In the genomic region with DNA sequence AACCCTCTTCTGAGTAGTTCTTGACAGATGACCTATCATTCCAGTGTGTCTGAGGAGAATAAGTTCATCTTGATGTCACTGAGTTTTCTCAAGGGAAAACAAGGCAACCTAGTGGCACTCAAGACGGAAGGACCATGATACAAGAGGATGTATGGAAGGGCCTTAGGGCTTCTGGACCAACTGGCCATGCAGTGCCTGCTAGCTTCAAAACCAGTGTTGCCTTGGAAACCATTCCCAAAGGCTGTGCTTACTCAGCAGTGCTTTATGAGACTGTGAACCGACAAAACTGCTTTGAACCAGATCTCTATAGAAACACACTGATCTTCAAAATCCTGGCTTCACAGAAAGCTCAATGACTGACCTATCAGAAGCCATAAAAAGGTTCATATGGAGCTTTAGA, we compare ENCODE assay signal across 20 mouse cellular contexts. TPM values are rescaled to one million over a fixed set of nuclear protein-coding genes. Genes with fewer than 3 reads are reported as not detected.
DNase-seq lines count a peak whose midpoint lies in the region; ATAC-seq and TF ChIP-seq lines count a peak whose summit lies in the region.
"Had no signal": no experiment of that assay in that cellular context is flagged by ENCODE, and none has a peak within 500 bp of the region (broad histone marks: within the 10 kb centered on the region; RNA-seq: fewer than 3 reads in every experiment).

No protein-coding gene starts in this region.

- no peak overlapping the region for H3K9ac ChIP-seq in hindbrain, embryonic 15.5 days
- no peak overlapping the region for H3K9ac ChIP-seq in hindbrain, embryonic 11.5 days (ENCODE audit: low read depth, low read length)
- H3K9ac ChIP-seq in midbrain, postnatal 0 days (replicated peaks; ENCODE audit: low read length, poor library complexity, severe bottlenecking): no peak overlapping the region
- H3K9ac ChIP-seq in midbrain, embryonic 13.5 days (replicated peaks): no peak overlapping the region
- H3K9ac ChIP-seq: hindbrain, embryonic 14.5 days had no signal

- H3K27ac ChIP-seq in hindbrain, embryonic 15.5 days (replicated peaks): peak overlapping the region; percentile 52; the same call in 1 of the 2 replicates
- H3K27ac ChIP-seq in hindbrain, embryonic 11.5 days (ENCODE audit: low read depth, low read length): no peak overlapping the region
- H3K27ac ChIP-seq in midbrain, postnatal 0 days (ENCODE audit: low read depth, low read length): 0 out of 2 replicates have a peak overlapping the region, but pooled peaks have one; percentile 32
- H3K27ac ChIP-seq in midbrain, embryonic 13.5 days: no peak overlapping the region
- H3K27ac ChIP-seq: embryonic facial prominence, embryonic 10.5 days; gastrocnemius, adult 2 months; hindbrain, embryonic 14.5 days had no signal

- H3K4me1 ChIP-seq in hindbrain, embryonic 15.5 days (replicated peaks): no peaks in the 10 kb centered on the region
- no peaks in the 10 kb centered on the region for H3K4me1 ChIP-seq in hindbrain, embryonic 11.5 days (replicated peaks; ENCODE audit: control insufficient read depth, insufficient read depth, low read length)
- H3K4me1 ChIP-seq in midbrain, postnatal 0 days (ENCODE audit: insufficient read depth, low read length): no peaks in the 10 kb centered on the region
- H3K4me1 ChIP-seq in midbrain, embryonic 13.5 days (replicated peaks): peaks cover 6% of the 10 kb centered on the region; the same call in 1 of the 2 replicates
- H3K4me1 ChIP-seq: embryonic facial prominence, embryonic 10.5 days had no signal

- 41% methylated on average over 2 of the region's 2 CpGs for WGBS in hindbrain, embryonic 15.5 days
- WGBS in hindbrain, embryonic 11.5 days: 77% methylated on average over 2 of the region's 2 CpGs
- WGBS in midbrain, postnatal 0 days: 24% methylated on average over 2 of the region's 2 CpGs
- WGBS in midbrain, embryonic 13.5 days: 47% methylated on average over 2 of the region's 2 CpGs

- no peaks in the 10 kb centered on the region for H3K27me3 ChIP-seq in hindbrain, embryonic 15.5 days
- H3K27me3 ChIP-seq in hindbrain, embryonic 11.5 days (ENCODE audit: control insufficient read depth, insufficient read depth, low read length): 0 out of 2 replicates have a peak, but pooled peaks cover 2% of the 10 kb centered on the region
- H3K27me3 ChIP-seq in midbrain, postnatal 0 days (ENCODE audit: insufficient read depth, low read length): no peaks in the 10 kb centered on the region
- no peaks in the 10 kb centered on the region for H3K27me3 ChIP-seq in midbrain, embryonic 13.5 days

- no peak overlapping the region for H3K4me3 ChIP-seq in hindbrain, embryonic 15.5 days
- no peak overlapping the region for H3K4me3 ChIP-seq in hindbrain, embryonic 11.5 days (ENCODE audit: low read depth, low read length)
- H3K4me3 ChIP-seq in midbrain, postnatal 0 days (ENCODE audit: low read depth, low read length): no peak overlapping the region
- no peak overlapping the region for H3K4me3 ChIP-seq in midbrain, embryonic 13.5 days (replicated peaks)
- H3K4me3 ChIP-seq: embryonic facial prominence, embryonic 10.5 days; gastrocnemius, adult 2 months had no signal

- DNase-seq in hindbrain, embryonic 11.5 days (ENCODE audit: low spot score): no peak
- DNase-seq in midbrain, postnatal 0 days (ENCODE audit: low spot score): peak; percentile 77
- DNase-seq in brain, embryonic 14.5 days (ENCODE audit: low read depth): peak; percentile 71
- no peak for DNase-seq in testis, postnatal 10 days (ENCODE audit: low spot score)
- DNase-seq: adrenal gland, adult 8-10 months; adrenal gland, postnatal 36 days; cerebellum, adult 2 months; cerebellum, postnatal 10 days; gastrocnemius, adult 2 months; gastrocnemius, postnatal 25 days; heart, postnatal 10 days; heart, postnatal 4 days had no signal

- no peak overlapping the region for H3K4me2 ChIP-seq in hindbrain, embryonic 15.5 days
- no peak overlapping the region for H3K4me2 ChIP-seq in hindbrain, embryonic 11.5 days (replicated peaks; ENCODE audit: low read depth, low read length)
- H3K4me2 ChIP-seq in midbrain, postnatal 0 days (ENCODE audit: low read depth, low read length, poor library complexity, severe bottlenecking): no peak overlapping the region
- H3K4me2 ChIP-seq in midbrain, embryonic 13.5 days (replicated peaks): no peak overlapping the region
- H3K4me2 ChIP-seq: hindbrain, embryonic 14.5 days had no signal

- no peaks in the 10 kb centered on the region for H3K9me3 ChIP-seq in hindbrain, embryonic 15.5 days
- no peaks in the 10 kb centered on the region for H3K9me3 ChIP-seq in hindbrain, embryonic 11.5 days (ENCODE audit: control insufficient read depth, low read length)
- no peaks in the 10 kb centered on the region for H3K9me3 ChIP-seq in midbrain, postnatal 0 days (ENCODE audit: low read length)
- H3K9me3 ChIP-seq in midbrain, embryonic 13.5 days: no peaks in the 10 kb centered on the region
- H3K9me3 ChIP-seq: embryonic facial prominence, embryonic 10.5 days had no signal

- ATAC-seq in hindbrain, embryonic 15.5 days (ENCODE audit: low FRiP score, low read depth): no peak
- ATAC-seq in hindbrain, embryonic 11.5 days (ENCODE audit: low FRiP score): no peak
- peak; percentile 56; the same call in 1 of the 2 replicates for ATAC-seq in midbrain, postnatal 0 days (ENCODE audit: low FRiP score)
- ATAC-seq in midbrain, embryonic 13.5 days: no peak
- ATAC-seq: forebrain, embryonic 16.5 days; inflammation-experienced regulatory T-cells, adult 6 months; intestine, postnatal 0 days had no signal

- H3K36me3 ChIP-seq in hindbrain, embryonic 15.5 days: no peaks in the 10 kb centered on the region
- H3K36me3 ChIP-seq in hindbrain, embryonic 11.5 days (ENCODE audit: control insufficient read depth, insufficient read depth, low read length): no peaks in the 10 kb centered on the region
- H3K36me3 ChIP-seq in midbrain, postnatal 0 days (ENCODE audit: insufficient read depth, low read length): no peaks in the 10 kb centered on the region
- no peaks in the 10 kb centered on the region for H3K36me3 ChIP-seq in midbrain, embryonic 13.5 days
- H3K36me3 ChIP-seq: embryonic facial prominence, embryonic 10.5 days had no signal

- TF ChIP-seq CTCF in midbrain, postnatal 0 days (IDR thresholded peaks at IDR 0.05): no peak
- TF ChIP-seq CTCF in brain, embryonic 14.5 days (IDR thresholded peaks at IDR 0.05; ENCODE audit: borderline replicate concordance, extremely low read depth, insufficient read depth, insufficient read length): no peak

- TF ChIP-seq POLR2A in brain, embryonic 14.5 days (IDR thresholded peaks at IDR 0.05; ENCODE audit: borderline replicate concordance, extremely low read depth, insufficient read depth, insufficient read length, poor library complexity, severe bottlenecking): no peak

RNA-seq across cellular contexts. Expression of a gene that starts 15.9 kb away (rescaled TPM):
- polyA plus RNA-seq in hindbrain, embryonic 15.5 days (2015; fragmentation: Nextera tagmentation; extraction: Ambion mirVana): 367 and 410 TPM in 2 replicates
- 273 and 295 TPM in 2 replicates for polyA plus RNA-seq in hindbrain, embryonic 11.5 days (2014; fragmentation: Nextera tagmentation; extraction: Ambion mirVana)
- 637 and 644 TPM in 2 replicates for total RNA-seq in midbrain, postnatal 0 days (2014; rRNA removed)
- polyA plus RNA-seq in midbrain, postnatal 0 days (2015; fragmentation: Nextera tagmentation; extraction: Ambion mirVana): 340 and 355 TPM in 2 replicates
- polyA plus RNA-seq in midbrain, embryonic 13.5 days (2015; fragmentation: Nextera tagmentation; extraction: Ambion mirVana): 368 and 370 TPM in 2 replicates
- 318 and 370 TPM in 2 replicates for polyA plus RNA-seq in brain, embryonic 14.5 days (2012; rRNA removed)

RNA-seq across cellular contexts. Expression of a gene that starts 16.6 kb away (rescaled TPM):
- polyA plus RNA-seq in hindbrain, embryonic 15.5 days (2015; fragmentation: Nextera tagmentation; extraction: Ambion mirVana): 0.17 and 0.26 TPM in 2 replicates
- not detected in 2 replicates for polyA plus RNA-seq in hindbrain, embryonic 11.5 days (2014; fragmentation: Nextera tagmentation; extraction: Ambion mirVana)
- 0.11 and 1.3 TPM in 2 replicates for total RNA-seq in midbrain, postnatal 0 days (2014; rRNA removed)
- polyA plus RNA-seq in midbrain, postnatal 0 days (2015; fragmentation: Nextera tagmentation; extraction: Ambion mirVana): 0.83 and 0.91 TPM in 2 replicates
- polyA plus RNA-seq in midbrain, embryonic 13.5 days (2015; fragmentation: Nextera tagmentation; extraction: Ambion mirVana): not detected in 2 replicates
- polyA plus RNA-seq in brain, embryonic 14.5 days (2012; rRNA removed): 0.08 TPM in 1 of 2 replicates, not detected in the other
- total RNA-seq: granulocyte monocyte progenitor cell, adult 5-6 weeks had no signal
- polyA plus RNA-seq: embryonic facial prominence, embryonic 10.5 days; hindbrain, embryonic 14.5 days; inflammation-experienced regulatory T-cells, adult 6 months had no signal

Comparison
In these comparisons a context has a peak if more than half of its experiments do, and no peak if none do; other contexts are left out.
1. H3K27ac ChIP-seq: peak in hindbrain, embryonic 15.5 days (single experiment) and midbrain, postnatal 0 days (single experiment); none in hindbrain, embryonic 11.5 days (single experiment) and midbrain, embryonic 13.5 days (single experiment).
2. DNase-seq: peak in midbrain, postnatal 0 days (single experiment) and brain, embryonic 14.5 days (single experiment); none in hindbrain, embryonic 11.5 days (single experiment) and testis, postnatal 10 days (single experiment).